Mouse (Mus musculus): Measurements from ENCODE around the gene Evc2.

Gene Evc2

GRCm38 (mm10) chr5:37365751-37366150, 27.5 kb downstream of the Evc2 start:
- DNase-seq (ENCODE audit: low spot score in 2 of 2) = no peak

GRCm38 (mm10) chr5:37368796-37369195, 30.5 kb downstream of the Evc2 start:
- no peak for DNase-seq (ENCODE audit: low spot score in 2 of 2)

GRCm38 (mm10) chr5:37377376-37377775, 39.1 kb downstream of the Evc2 start:
- DNase-seq (ENCODE audit: low spot score in 2 of 2) = no peak

- no peak for DNase-seq (ENCODE audit: low spot score in 2 of 2)
These were observed 42.3 kb downstream of the Evc2 start for GRCm38 (mm10) chr5:37380641-37381040.

- DNase-seq (ENCODE audit: low spot score in 2 of 2) = no peak
These were observed 45.3 kb downstream of the Evc2 start for GRCm38 (mm10) chr5:37383570-37383969.

DNA sequence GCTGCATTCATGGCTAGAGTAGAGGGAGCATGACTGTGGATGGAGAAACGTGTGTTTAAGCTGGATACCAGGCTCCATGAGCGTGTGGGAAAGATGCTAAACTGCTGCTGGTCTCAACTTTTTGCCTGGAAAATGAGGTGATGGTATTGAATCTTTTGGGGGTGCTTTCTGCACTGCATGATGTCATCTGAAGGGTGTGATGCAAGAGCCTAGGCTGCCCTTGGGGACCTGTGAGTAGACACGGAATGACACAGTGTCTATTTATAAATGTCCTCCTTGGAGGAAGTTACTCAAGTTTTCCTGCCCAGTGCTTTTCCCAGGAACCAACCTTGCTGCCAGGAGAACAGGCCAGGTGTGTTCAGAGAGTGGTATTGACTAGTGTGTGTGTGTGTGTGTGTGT, 50.3 kb downstream of the Evc2 start:
- no peak for DNase-seq (ENCODE audit: low spot score in 2 of 2)

- DNase-seq (ENCODE audit: low spot score in 2 of 2) = no peak
These were observed 51.7 kb downstream of the Evc2 start for GRCm38 (mm10) chr5:37389808-37390495.

GRCm38 (mm10) chr5:37390923-37391322, 52.6 kb downstream of the Evc2 start:
- no peak for DNase-seq (ENCODE audit: low spot score in 2 of 2)

DNA sequence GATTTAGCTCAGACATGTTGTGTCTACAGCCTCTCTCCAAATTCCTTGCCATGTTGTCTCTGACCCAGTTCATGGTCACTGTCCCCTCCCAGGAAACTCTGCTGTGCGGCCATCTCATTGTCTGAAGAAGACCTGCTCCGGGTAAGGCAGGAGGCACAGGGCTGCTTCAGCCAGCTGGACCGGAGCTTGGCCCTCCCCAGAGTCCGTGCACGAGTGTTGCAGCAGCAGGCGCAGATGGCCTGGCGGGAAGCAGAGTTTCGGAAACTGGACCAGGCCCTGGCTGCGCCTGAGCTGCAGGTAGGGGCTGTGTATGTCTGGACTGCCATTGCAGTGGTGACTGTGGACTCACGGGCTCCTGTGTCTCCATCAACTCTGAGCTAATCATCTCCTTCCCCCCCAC, 53.6 kb downstream of the Evc2 start:
- no peak for DNase-seq (ENCODE audit: low spot score in 2 of 2)

- no peak for DNase-seq (ENCODE audit: low spot score in 2 of 2)
These were observed 57.1 kb downstream of the Evc2 start for GRCm38 (mm10) chr5:37395172-37396030.

- no peak for DNase-seq (ENCODE audit: low spot score in 2 of 2)
These were observed 80.7 kb downstream of the Evc2 start for GRCm38 (mm10) chr5:37419028-37419427.

DNA sequence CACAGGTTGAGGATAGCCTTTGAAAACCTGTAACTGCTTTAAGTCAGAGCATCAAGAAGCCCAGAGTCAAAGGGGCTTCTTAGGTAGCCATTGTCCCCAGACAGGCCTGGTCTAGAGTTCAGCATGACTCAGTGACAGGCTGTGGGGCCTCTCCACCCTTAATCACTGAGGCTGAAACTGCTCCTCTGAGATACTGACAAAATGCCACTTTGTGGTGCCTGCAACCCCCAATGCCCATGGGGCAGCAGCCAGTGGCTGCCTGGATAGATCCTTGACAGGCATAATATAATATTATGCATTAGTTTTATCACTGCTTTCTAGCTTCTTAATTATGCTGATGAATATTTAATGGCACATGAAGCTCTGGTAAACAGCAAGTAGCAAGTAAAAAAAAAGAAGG, 88.9 kb downstream of the Evc2 start:
- no peak for DNase-seq (ENCODE audit: low spot score in 2 of 2)

GRCm38 (mm10) chr5:37435417-37435816, 97.1 kb downstream of the Evc2 start:
- no peak for DNase-seq (ENCODE audit: low spot score in 2 of 2)

DNA sequence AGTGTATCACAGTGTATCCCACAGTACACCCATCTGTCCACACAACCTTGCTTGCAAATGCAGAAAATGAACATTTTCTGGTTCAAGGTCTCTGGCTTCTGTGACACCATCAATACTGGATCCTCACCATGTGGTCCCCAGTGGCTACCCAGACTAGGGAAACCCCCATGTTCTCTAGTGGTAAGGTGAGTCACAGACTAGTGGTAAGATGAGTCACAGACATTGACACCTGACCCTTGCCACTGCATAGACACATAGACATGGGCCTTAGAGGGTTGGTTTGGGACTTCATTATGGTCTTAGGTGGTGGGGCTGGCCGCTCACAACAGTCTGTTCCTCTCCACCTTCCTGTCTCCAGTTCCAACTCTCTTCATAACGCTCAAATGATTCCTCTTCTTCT, 104.5 kb downstream of the Evc2 start:
- DNase-seq (ENCODE audit: low spot score in 2 of 2) = no peak

- no peak for DNase-seq (ENCODE audit: low spot score in 2 of 2)
These were observed 109.2 kb downstream of the Evc2 start for GRCm38 (mm10) chr5:37447546-37447945.

DNA sequence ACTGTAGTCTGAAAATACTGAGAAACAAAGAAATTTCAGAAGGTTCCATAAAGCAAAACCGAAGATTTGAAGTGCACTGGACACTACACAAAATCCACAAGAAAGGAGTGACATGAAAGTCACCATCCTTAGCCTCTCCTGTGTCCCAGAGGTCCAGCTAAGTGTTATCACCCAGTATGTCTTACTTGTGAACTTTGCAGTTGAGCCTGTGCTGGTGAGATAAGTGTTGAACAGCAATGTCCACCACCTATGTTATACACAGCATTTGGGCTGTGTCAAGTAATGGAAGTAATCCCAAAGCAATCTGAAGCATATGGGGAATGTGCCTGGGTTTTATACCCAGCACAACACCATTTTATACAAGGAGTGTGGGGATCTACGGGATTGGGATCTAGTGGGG, 118.3 kb downstream of the Evc2 start:
- no peak for DNase-seq (ENCODE audit: low spot score in 2 of 2)

GRCm38 (mm10) chr5:37457191-37457590, 118.9 kb downstream of the Evc2 start:
- no peak for DNase-seq (ENCODE audit: low spot score in 2 of 2)

DNA sequence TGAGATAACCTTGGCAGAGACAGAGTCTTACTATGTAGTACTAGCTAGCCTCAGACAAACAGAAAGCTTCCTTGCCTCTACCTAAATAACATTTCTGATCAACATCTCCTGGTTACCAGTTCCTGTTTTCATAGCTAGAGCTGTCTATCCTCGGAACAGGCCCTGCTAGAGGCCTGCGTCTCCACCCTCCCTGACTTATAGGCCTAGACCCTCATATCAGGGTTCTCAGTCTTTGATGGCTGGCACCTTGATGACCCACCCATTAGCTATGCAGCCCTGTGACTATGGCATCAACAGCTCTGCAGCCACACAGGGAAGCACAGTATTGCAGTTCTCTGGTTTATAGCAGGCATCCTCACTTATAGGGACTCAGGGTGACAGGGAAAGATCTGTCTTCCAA, 119.5 kb downstream of the Evc2 start:
- DNase-seq (ENCODE audit: low spot score in 2 of 2) = no peak

DNA sequence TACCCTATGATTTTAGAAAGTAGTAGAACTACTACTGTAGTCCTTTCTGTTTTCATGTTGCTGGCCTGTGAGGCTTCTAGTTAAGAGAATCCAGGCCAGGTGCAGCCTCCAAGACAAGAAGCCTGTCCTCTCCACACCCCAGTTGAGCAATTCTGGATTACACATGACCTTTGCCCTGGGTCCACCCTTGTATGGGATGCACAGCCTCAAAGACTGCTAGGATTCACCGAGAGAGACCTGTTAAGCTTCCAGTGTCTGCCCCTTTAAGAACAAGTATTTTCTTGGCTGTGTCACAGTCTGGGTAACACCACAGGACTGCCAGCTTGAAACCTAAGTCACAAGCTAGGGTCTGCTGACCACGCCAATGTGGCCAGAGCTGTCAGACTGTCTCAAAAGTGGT, 119.9 kb downstream of the Evc2 start:
- DNase-seq (ENCODE audit: low spot score in 2 of 2) = no peak

GRCm38 (mm10) chr5:37465461-37465860, 127.2 kb downstream of the Evc2 start:
- DNase-seq (ENCODE audit: low spot score in 2 of 2) = no peak

DNA sequence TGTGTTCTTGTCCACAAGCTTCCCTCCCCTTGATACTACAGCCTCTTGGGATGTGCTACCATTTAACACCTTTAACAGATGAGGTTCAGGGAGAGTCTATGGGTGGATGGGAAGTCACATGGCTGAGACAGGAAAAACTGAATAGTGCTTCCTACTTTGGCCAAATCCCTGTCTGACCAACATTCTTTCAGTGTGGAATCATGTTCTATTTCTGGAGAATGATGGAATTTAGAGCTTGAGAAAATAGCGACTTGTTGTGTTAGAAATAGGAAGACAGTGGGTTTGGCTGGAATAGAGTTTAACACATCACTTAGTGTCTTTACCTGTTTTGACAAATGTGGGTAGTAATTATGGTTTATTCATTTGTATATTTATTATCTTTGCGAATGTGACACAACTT, 129.3 kb downstream of the Evc2 start:
- DNase-seq (ENCODE audit: low spot score in 2 of 2) = no peak

GRCm38 (mm10) chr5:37469031-37469430, 130.7 kb downstream of the Evc2 start:
- DNase-seq (ENCODE audit: low spot score in 2 of 2) = no peak

DNA sequence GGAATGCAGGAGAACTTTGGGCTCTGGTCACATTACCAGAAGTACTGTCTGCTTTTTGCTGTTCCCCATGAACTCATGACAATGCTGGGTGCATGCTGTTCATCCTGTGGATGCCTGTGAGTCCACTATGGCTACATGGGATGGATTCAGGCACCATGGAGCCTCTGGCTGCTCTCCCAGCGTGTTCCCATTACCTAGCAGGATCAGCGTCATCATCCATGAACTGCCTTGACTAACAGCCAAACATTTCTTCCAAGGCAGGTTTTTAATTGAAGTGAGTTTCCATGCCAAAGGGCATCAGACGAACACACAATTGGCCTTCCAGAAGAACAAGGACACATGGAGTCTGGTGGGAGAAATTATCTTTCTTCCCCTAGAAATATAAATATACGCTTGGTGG, 133.3 kb downstream of the Evc2 start:
- no peak for DNase-seq (ENCODE audit: low spot score in 2 of 2)

Measured in natural killer cell, adult 2 months (primary cell).